Mouse (Mus musculus): ENCODE measurements at regions not wholly inside any gene's neighbourhood (a gene's known extent, or its start where the extent isn't known, plus 50 kb on each side); places are given as distances from the start of the nearest gene placed in this dataset.

DNA sequence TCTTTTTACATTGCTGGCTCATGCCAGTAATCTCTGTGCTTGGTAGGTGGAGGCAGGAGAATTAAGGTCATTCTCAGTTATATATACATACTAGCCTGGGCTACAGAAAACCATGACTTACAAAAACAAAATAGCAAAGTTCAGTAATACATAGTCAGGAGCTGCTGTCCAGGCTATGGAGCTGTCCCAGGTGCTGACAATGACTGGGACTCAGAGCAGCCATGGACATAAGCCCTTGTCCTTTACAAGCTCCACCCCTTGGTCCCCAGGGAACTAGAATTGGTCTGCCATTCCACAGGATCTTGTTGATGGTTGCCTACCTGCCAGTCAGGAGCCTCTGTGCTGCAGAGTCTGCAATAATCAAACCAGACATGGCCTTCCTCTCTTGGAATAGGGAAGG lies 102.8 kb downstream of the Gp2 start:
- TF ChIP-seq CTCF (IDR thresholded peaks at IDR 0.05; ENCODE audit: low read depth, low read length) (no peak), POLR2A (IDR thresholded peaks at IDR 0.05; ENCODE audit: extremely low read depth, insufficient read depth, low read length) (no peak)

Data from liver, adult 2 months (tissue).